Mouse (Mus musculus) layer of hippocampus, postnatal 36 days (tissue): ENCODE measurements around the gene Grin1. TPM values are rescaled to one million over a fixed set of nuclear protein-coding genes. Genes with fewer than 3 reads are reported as not detected.

Source experiments
- DNase-seq, 2 experiments: peaks; one replicate each; pipeline ENCODE4 v3.0.0; 2022
- total RNA-seq, 2 experiments: library from RNA; stranded (reverse); gene quantifications; 2 replicates each; pipeline ENCODE4 v1.2.3; 2021

The Grin1 gene
- total RNA-seq, result 100 to 1,000 TPM; 420 to 431 TPM

GRCm38 (mm10) chr2:25318971-25319773, at the start of gene Grin1:
TSS of gene Grin1 (minus strand) at chr2:25319187.
- DNase-seq, result peak; percentile 86 to 88

GRCm38 (mm10) chr2:25365091-25365761, 46.2 kb upstream of the Grin1 start, which contains the start of gene Uap1l1:
TSS of gene Uap1l1 (minus strand) at chr2:25365682.
- peak; percentile 47 to 55 for DNase-seq

- no peak for DNase-seq
Observed at GRCm38 (mm10) chr2:25364761-25365090, 45.7 kb upstream of the Grin1 start.

- no peak for DNase-seq
Observed at GRCm38 (mm10) chr2:25364313-25364712, 45.3 kb upstream of the Grin1 start.

GRCm38 (mm10) chr2:25363478-25364178, 44.6 kb upstream of the Grin1 start:
- DNase-seq, result no peak

- no peak for DNase-seq
Observed at GRCm38 (mm10) chr2:25359848-25360247, 40.9 kb upstream of the Grin1 start.

GRCm38 (mm10) chr2:25356208-25357079, 37.5 kb upstream of the Grin1 start, which contains the start of gene Dpp7:
TSS of gene Dpp7 (minus strand) at chr2:25356359.
- DNase-seq, result peak; percentile 78 to 80

GRCm38 (mm10) chr2:25355419-25356066, 36.6 kb upstream of the Grin1 start:
- no peak for DNase-seq

- DNase-seq, result no peak
Observed at GRCm38 (mm10) chr2:25354211-25354610, 35.2 kb upstream of the Grin1 start.

GRCm38 (mm10) chr2:25350701-25351100, 31.7 kb upstream of the Grin1 start:
- no peak for DNase-seq

- DNase-seq, result no peak
Observed at GRCm38 (mm10) chr2:25349499-25349898, 30.5 kb upstream of the Grin1 start.

- no peak for DNase-seq
Observed at GRCm38 (mm10) chr2:25348162-25348561, 29.2 kb upstream of the Grin1 start.

- no peak for DNase-seq
Observed at GRCm38 (mm10) chr2:25338303-25338702, 19.3 kb upstream of the Grin1 start.

- no peak for DNase-seq
Observed at GRCm38 (mm10) chr2:25333569-25333968, 14.6 kb upstream of the Grin1 start.

- peak; percentile 100 for DNase-seq
Observed at GRCm38 (mm10) chr2:25332286-25333160, 13.5 kb upstream of the Grin1 start, which contains the start of gene Man1b1. TSS of gene Man1b1 (plus strand) at chr2:25332338.

GRCm38 (mm10) chr2:25331470-25331869, 12.5 kb upstream of the Grin1 start:
- no peak for DNase-seq

- DNase-seq, result no peak
Observed at GRCm38 (mm10) chr2:25328440-25328839, 9.5 kb upstream of the Grin1 start.

GRCm38 (mm10) chr2:25326036-25326435, 7.0 kb upstream of the Grin1 start:
- DNase-seq, result no peak

GRCm38 (mm10) chr2:25320084-25320483, 1.1 kb upstream of the Grin1 start:
- DNase-seq, result no peak
